ENCODE assay signal across 26 mouse cellular contexts in the genomic region with DNA sequence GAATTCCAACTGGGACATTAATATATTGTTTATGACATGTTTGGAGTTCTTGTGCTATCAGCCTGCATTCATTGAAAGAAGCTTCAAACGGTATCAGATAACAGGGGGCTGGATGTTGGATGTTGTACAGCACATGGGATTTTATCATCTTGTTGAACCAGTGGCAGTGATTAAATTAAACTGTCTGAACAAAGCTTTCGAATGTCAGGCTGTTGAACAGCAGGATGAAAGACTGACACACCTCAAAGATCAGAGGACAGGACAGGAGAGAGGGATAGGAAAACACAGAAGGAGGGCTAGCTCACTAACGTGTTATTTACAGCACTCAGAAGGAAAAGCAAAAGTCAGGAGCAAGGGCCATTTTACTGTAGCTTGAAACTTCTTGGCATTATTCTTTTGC. TPM values are rescaled to one million over a fixed set of nuclear protein-coding genes. Genes with fewer than 3 reads are reported as not detected.
"Had no signal": no experiment of that assay in that cellular context is flagged by ENCODE, and none has a peak within 500 bp of the region (broad histone marks: within the 10 kb centered on the region; RNA-seq: fewer than 3 reads in every experiment).

No protein-coding gene starts in this region.

- H3K9me3 ChIP-seq: forebrain, embryonic 15.5 days; heart, embryonic 10.5 days; heart, embryonic 12.5 days; hindbrain, embryonic 10.5 days; hindbrain, embryonic 12.5 days; limb, embryonic 13.5 days; limb, embryonic 15.5 days; liver, embryonic 12.5 days had no signal

- H3K27me3 ChIP-seq: forebrain, embryonic 15.5 days; heart, embryonic 12.5 days; hindbrain, embryonic 12.5 days; limb, embryonic 13.5 days; liver, embryonic 12.5 days had no signal

- H3K27ac ChIP-seq: forebrain, embryonic 15.5 days; gastrocnemius, adult 2 months; heart, embryonic 10.5 days; hindbrain, embryonic 10.5 days; hindbrain, embryonic 12.5 days; hindbrain, embryonic 14.5 days; left cerebral cortex, adult 2 months; limb, embryonic 13.5 days; limb, embryonic 15.5 days; liver, embryonic 12.5 days; liver, embryonic 14.5 days had no signal

- DNase-seq: forebrain, postnatal 0 days; gastrocnemius, adult 2 months; gastrocnemius, postnatal 10 days; gastrocnemius, postnatal 25 days; heart, adult 18-20 months; heart, postnatal 10 days; heart, postnatal 4 days; kidney, adult 11 months; kidney, adult 2 months; kidney, postnatal 36 days; layer of hippocampus, adult 9-11 months; left cerebral cortex, postnatal 4 days had no signal

- H3K4me1 ChIP-seq: forebrain, embryonic 15.5 days; heart, embryonic 10.5 days; hindbrain, embryonic 10.5 days; hindbrain, embryonic 12.5 days; limb, embryonic 15.5 days; liver, embryonic 12.5 days had no signal

- H3K4me2 ChIP-seq: forebrain, embryonic 15.5 days; heart, embryonic 12.5 days; hindbrain, embryonic 12.5 days; hindbrain, embryonic 14.5 days; limb, embryonic 13.5 days; limb, embryonic 15.5 days; liver, embryonic 12.5 days had no signal

- H3K4me3 ChIP-seq: forebrain, embryonic 15.5 days; gastrocnemius, adult 2 months; heart, embryonic 10.5 days; heart, embryonic 12.5 days; hindbrain, embryonic 10.5 days; hindbrain, embryonic 12.5 days; left cerebral cortex, adult 2 months; limb, embryonic 13.5 days; limb, embryonic 15.5 days; liver, embryonic 12.5 days had no signal

- ATAC-seq: forebrain, embryonic 15.5 days; forebrain, postnatal 0 days; hindbrain, embryonic 16.5 days; intestine, embryonic 16.5 days; liver, embryonic 12.5 days had no signal

- H3K9ac ChIP-seq: forebrain, embryonic 15.5 days; forebrain, postnatal 0 days; heart, embryonic 12.5 days; hindbrain, embryonic 12.5 days; hindbrain, embryonic 14.5 days; limb, embryonic 13.5 days; limb, embryonic 15.5 days; liver, embryonic 12.5 days; liver, embryonic 14.5 days had no signal

- H3K36me3 ChIP-seq: forebrain, embryonic 15.5 days; heart, embryonic 10.5 days; heart, embryonic 12.5 days; hindbrain, embryonic 10.5 days; hindbrain, embryonic 12.5 days; limb, embryonic 13.5 days; limb, embryonic 15.5 days; liver, embryonic 12.5 days had no signal

RNA-seq across cellular contexts. Expression of gene Rpl36a-ps1, which starts 4.3 kb away (rescaled TPM):
- polyA plus RNA-seq: forebrain, postnatal 0 days; hindbrain, embryonic 10.5 days; hindbrain, embryonic 12.5 days; kidney, adult 2 months; liver, adult 2 months had no signal
